Mouse (Mus musculus) forebrain, embryonic 14.5 days (tissue): ENCODE data around the gene Coq10a. TPM values are rescaled to one million over a fixed set of nuclear protein-coding genes. Genes with fewer than 3 reads are reported as not detected.

Experiments
- ATAC-seq: fragments of 200-750 bp; cut with Nextera tagmentation; 2 replicates; pipeline ENCODE4 v1.8.0; 2017; ENCODE audit warnings: mild to moderate bottlenecking, moderate library complexity
- DNase-seq: peaks from one replicate; pipeline ENCODE4 v3.0.0-alpha.2; 2015; ENCODE audit warnings: low spot score
- H3K27ac ChIP-seq: fragments of 300-500 bp; sonication (generic); 2 replicates; pipeline ENCODE4 v1.5.1; 2014; ENCODE audit warnings: low read depth, mild to moderate bottlenecking, control low read depth, low read length, moderate library complexity
- H3K27me3 ChIP-seq: fragments of 300-500 bp; sonication (generic); replicated peaks from 2 replicates; pipeline ENCODE4 v1.6.1; 2014; ENCODE audit warnings: low read length, control low read depth, mixed read lengths; ENCODE audit not compliant: control insufficient read depth, insufficient read depth
- H3K36me3 ChIP-seq: fragments of 300-500 bp; sonication (generic); 2 replicates; pipeline ENCODE4 v1.6.1; 2014; ENCODE audit warnings: low read length, control low read depth; ENCODE audit not compliant: control insufficient read depth, insufficient read depth
- H3K4me1 ChIP-seq: fragments of 300-500 bp; sonication (generic); 2 replicates; pipeline ENCODE4 v1.6.1; 2014; ENCODE audit warnings: antibody characterized with exemption, low read length, control low read depth; ENCODE audit not compliant: control insufficient read depth, insufficient read depth
- H3K4me2 ChIP-seq: fragments of 300-500 bp; sonication (generic); 2 replicates; pipeline ENCODE4 v1.6.1; 2014; ENCODE audit warnings: mild to moderate bottlenecking, control low read depth, low read length
- H3K4me3 ChIP-seq: fragments of 300-500 bp; sonication (generic); 2 replicates; pipeline ENCODE4 v1.5.1; 2014; ENCODE audit warnings: low read depth, low read length, control low read depth
- H3K9ac ChIP-seq: fragments of 300-500 bp; sonication (generic); 2 replicates; pipeline ENCODE4 v1.6.1; 2014; ENCODE audit warnings: mild to moderate bottlenecking, low read length, control low read depth, moderate library complexity
- H3K9me3 ChIP-seq: fragments of 300-500 bp; sonication (generic); replicated peaks from 2 replicates; pipeline ENCODE4 v1.6.1; 2016; ENCODE audit warnings: low read length, control low read depth, mixed read lengths; ENCODE audit not compliant: control insufficient read depth
- WGBS: fragments of 180-500 bp; shearing (Covaris S2); extraction: QIAGEN DNeasy Blood & Tissue Kit; methylation state at CpG from one replicate; pipeline ENCODE4 v1.1.7; 2014; 5-methylcytosine and 5-hydroxymethylcytosine counted together
- polyA plus RNA-seq: library from polyadenylated mRNA; unstranded; fragments of >200 nt; fragmentation: Nextera tagmentation; extraction: Ambion mirVana; gene quantifications from 2 replicates; pipeline ENCODE4 v1.2.1, GENCODE M21; 2014

Gene Coq10a
- polyA plus RNA-seq, 1 experiment from 2014 or later: 22.8 TPM

DNA sequence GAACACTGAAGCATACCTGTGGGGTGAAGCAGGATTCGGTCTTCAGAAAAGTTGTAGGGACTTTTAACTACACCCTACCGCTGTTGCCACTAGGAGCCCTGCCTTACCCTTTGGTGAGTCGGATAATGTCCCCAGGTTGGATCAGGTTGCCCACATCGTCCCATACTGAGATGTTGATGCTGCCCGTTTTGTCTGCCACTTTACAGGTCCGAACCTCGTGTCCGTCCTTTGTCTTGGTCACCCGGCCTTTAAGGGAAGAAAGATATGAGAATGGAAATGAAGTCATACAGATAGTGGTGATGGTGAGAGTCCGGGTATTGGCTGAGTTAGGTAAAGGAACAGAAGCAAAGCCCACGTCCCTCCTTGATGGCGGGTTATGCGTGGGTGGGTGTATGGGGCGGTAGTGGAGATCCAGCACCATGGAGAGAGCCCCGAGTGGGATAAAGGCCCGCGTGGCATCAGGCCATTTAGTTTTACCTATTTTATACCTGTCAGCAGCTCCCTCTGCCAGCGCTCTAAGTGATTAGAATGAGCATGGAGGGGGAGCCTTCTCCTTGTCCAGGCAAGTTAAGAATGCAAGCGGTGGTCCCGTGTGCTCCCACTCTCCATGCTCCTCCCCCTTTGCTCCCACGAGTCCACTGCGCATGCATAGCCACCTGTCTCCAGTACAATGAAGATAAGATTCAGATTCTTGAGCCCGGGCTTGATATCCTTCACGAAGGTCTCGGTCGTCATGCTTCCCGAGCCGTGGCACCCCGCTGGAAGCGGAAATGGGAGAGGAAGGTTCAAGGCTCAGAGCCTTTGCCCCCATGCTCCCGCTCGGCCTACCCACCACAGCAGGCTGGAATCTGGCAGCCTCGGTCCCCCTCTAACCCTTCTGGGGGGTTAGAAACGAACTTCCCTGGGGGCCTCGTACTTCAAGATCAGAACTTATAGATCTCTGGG lies 40.1 kb upstream of the Coq10a start:
- DNase-seq (peak; percentile 76), ATAC-seq (peak; percentile 36)
- Histone ChIP-seq H3K36me3 (peaks cover 34% of the 10 kb centered on the region), H3K4me2 (peak overlapping the region; percentile 85), H3K27me3 (no peaks in the 10 kb centered on the region), H3K9me3 (no peaks in the 10 kb centered on the region), H3K9ac (peak overlapping the region; percentile 75), H3K27ac (peak overlapping the region; percentile 69), H3K4me1 (peaks cover 27% of the 10 kb centered on the region), H3K4me3 (peak overlapping the region; percentile 79)
- WGBS: 15% methylated on average over 35 of the region's 35 CpGs

DNA sequence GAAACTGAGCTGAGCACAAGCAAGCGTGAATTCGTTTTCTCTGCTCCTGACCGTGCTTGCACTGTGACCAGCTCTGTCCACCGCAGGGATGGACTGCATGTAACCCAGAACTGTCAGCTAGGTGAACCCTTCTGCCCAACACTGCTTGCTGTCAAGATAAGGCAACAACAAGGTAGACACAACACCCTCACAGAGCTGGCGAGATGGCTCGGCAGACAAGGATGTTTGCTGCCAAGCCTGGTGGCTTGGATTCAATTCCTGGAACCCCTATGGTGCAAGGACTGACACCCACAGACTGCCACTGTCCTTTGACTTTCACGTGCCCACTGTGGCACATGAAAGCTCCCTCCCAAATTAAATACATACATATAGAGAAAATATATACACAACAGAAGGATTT lies 35.1 kb upstream of the Coq10a start:
- no peak overlapping the region for H3K4me2 ChIP-seq
- no peaks in the 10 kb centered on the region for H3K27me3 ChIP-seq
- H3K9ac ChIP-seq: no peak overlapping the region
- no peak overlapping the region for H3K4me3 ChIP-seq
- peaks cover 40% of the 10 kb centered on the region for H3K36me3 ChIP-seq
- 81% methylated on average over 7 of the region's 7 CpGs for WGBS
- peaks cover 6% of the 10 kb centered on the region; the same call in 1 of the 2 replicates for H3K4me1 ChIP-seq
- ATAC-seq (no peak), DNase-seq (no peak)
- H3K27ac ChIP-seq: no peak overlapping the region
- H3K9me3 ChIP-seq: no peaks in the 10 kb centered on the region

DNA sequence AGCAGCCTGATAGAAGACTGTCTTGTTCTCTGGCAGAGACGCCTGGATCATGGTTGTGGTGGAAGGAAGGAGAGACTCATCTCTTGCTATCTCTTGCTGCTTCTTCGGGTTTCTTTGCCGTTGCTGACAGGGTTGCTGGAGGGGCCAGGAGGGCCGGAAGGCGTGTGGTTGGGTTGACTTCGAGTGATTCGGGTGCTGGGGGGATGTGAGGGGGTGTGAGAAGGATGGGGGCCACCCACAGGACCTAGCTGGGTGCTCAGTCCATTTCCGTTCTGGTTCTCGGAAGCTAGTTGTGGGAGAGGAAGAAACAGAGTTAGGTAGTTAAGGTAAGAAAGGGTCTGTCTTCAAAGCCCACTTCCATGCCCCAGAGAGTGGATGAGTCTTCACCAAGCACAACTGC lies 32.8 kb upstream of the Coq10a start:
- no peaks in the 10 kb centered on the region for H3K4me1 ChIP-seq
- no peak overlapping the region for H3K9ac ChIP-seq
- no peak overlapping the region for H3K27ac ChIP-seq
- 83% methylated on average over 9 of the region's 9 CpGs for WGBS
- H3K36me3 ChIP-seq: peaks cover 23% of the 10 kb centered on the region
- ATAC-seq (no peak), DNase-seq (no peak)
- no peak overlapping the region for H3K4me2 ChIP-seq
- H3K4me3 ChIP-seq: no peak overlapping the region
- H3K9me3 ChIP-seq: no peaks in the 10 kb centered on the region
- H3K27me3 ChIP-seq: no peaks in the 10 kb centered on the region

DNA sequence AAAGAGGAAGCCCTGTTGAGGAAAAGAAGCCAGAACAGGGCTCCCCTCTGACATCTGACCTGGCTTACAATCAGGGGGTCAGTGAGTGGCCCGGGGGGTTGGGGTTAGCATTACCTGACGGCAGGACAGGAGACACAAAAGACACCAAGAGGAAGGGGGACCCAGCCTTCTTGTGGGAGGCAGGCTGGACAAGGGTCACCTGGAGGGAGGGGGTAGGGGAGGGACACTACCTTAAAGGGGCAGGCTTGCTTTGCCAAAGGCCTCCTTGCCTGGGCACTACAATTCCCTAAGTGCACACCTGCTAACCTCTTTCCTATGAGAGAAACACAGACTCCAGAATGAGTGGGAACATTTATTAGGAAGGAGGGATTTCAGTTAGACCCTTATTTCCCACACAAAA lies 32.3 kb upstream of the Coq10a start, which contains the start of gene Slc39a5:
Slc39a5 (minus strand) TSS at position 174 of the 400 bp plus-strand sequence.
- Histone ChIP-seq H3K27me3 (no peaks in the 10 kb centered on the region), H3K9ac (no peak within 1 kb of the TSS), H3K36me3 (peaks cover 17% of the 10 kb centered on the region), H3K9me3 (no peaks in the 10 kb centered on the region), H3K4me2 (no peak within 1 kb of the TSS), H3K4me1 (no peaks in the 10 kb centered on the region), H3K27ac (no peak within 1 kb of the TSS), H3K4me3 (no peak within 1 kb of the TSS)
- ATAC-seq (no peak), DNase-seq (no peak)
- WGBS: 31% methylated on average over 2 of the region's 2 CpGs

DNA sequence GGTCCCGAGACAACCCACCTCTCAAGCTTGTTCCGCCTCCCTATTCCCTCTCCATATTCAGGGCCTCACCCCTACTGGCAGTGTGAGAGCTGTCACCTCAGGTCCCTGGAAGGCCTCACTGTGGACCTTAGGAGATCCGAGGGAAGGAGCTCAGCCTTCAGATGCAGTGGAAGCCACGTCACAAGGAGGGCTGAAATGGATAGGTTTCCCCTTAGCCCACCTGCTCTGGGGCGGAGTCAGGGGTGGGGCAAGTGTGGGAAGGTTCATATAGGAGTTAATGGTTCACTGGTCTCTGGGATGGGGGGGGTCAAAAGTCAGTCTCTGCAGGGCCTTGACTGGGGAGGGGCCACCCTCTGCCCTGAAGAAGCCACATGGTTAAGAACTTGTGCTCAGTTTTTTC lies 31.5 kb upstream of the Coq10a start:
- Histone ChIP-seq H3K4me3 (no peak overlapping the region), H3K36me3 (peaks cover 16% of the 10 kb centered on the region), H3K4me2 (no peak overlapping the region), H3K9me3 (no peaks in the 10 kb centered on the region), H3K27me3 (no peaks in the 10 kb centered on the region), H3K9ac (no peak overlapping the region), H3K27ac (no peak overlapping the region), H3K4me1 (no peaks in the 10 kb centered on the region)
- ATAC-seq (no peak), DNase-seq (no peak)
- WGBS: 26% methylated on average over 5 of the region's 5 CpGs

DNA sequence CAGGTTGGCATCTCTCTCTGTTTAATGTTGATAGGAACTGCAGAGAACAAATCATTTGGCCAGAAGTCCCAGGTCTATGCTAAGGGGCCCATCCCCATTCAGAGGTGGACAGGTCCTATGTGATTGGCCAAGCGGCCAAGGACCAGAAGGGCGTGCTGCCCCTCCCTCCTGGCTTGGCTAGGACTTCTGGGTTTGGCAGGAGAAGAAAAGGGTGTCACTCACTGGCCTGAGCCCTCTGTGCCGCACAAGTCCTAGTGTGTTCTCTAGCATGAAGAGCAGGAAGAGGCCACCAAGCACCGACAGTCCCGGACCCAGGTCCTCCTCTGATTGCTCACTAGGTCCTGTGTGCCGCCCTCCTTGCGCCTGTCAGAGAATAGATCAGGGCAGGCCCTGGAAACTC lies 28.7 kb upstream of the Coq10a start:
- Histone ChIP-seq H3K27ac (no peak overlapping the region), H3K36me3 (peaks cover 42% of the 10 kb centered on the region), H3K4me2 (no peak overlapping the region), H3K4me3 (no peak overlapping the region), H3K9me3 (no peaks in the 10 kb centered on the region), H3K27me3 (no peaks in the 10 kb centered on the region), H3K4me1 (no peaks in the 10 kb centered on the region), H3K9ac (no peak overlapping the region)
- DNase-seq (no peak), ATAC-seq (no peak)
- 58% methylated on average over 7 of the region's 7 CpGs for WGBS

DNA sequence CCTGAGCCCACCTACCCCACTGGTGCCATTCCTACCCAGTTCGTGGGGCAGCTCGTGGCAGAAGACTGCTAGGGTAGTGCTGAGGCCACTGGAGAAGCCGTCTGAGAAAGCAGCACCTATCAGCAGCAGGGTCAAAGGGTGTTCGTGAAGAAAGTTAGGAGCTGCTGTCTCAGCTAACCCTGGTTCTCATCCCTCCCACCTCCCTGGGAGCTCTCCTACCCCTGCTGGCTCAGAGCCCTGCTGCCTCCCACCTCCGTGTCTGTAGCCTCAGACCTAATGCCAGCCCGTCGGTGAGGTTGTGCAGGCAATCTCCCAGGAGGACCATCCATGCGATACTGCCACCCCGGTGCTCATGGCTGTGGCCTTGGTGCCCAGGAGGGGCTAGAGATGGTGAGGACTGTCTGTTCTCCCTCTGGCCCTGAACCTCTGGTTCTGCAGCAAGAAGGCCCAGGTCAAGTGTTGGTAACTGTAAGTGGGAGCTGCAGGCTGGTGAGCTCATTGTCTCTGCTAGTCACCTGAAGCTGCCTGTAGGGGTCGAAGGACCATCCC lies 28.0 kb upstream of the Coq10a start:
- WGBS: 78% methylated on average over 10 of the region's 10 CpGs
- Histone ChIP-seq H3K9ac (no peak overlapping the region), H3K4me1 (no peaks in the 10 kb centered on the region), H3K4me3 (no peak overlapping the region), H3K27me3 (no peaks in the 10 kb centered on the region), H3K36me3 (peaks cover 45% of the 10 kb centered on the region), H3K4me2 (no peak overlapping the region), H3K27ac (no peak overlapping the region), H3K9me3 (no peaks in the 10 kb centered on the region)
- DNase-seq (no peak), ATAC-seq (no peak)

DNA sequence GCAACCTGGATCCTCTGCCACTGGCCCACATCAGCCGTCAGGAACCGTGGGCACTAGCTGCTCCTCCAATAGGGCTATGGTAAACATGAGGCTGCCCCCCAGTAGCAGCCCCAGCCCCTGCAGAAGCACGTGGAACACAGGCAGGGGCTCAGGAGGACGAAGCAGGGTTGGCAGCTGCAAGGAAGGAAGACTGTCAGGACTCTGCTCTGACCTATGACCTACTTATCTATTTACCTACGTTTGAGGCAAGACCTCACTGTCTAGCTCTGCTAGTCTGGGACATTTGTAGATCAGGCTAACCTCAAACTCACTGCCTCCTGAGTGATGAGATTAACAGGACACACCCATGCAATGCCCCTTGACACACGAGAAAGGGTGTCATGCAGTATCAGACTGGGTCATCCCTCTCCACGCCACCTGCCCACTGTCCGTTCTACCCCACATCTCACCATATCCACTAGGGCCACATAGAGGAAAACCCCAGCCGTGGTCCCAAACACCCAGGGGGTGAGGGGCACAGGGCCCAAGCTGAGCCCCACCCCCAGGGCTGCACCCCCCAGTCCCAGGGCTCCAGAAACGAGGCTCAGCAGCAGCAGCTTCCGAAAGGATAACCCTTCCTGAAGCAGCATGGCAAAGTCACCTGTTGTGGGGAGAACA lies 27.3 kb upstream of the Coq10a start:
- no peak for ATAC-seq
- DNase-seq: no peak
- 75% methylated on average over 11 of the region's 11 CpGs for WGBS
- H3K4me1 ChIP-seq: no peaks in the 10 kb centered on the region
- no peak overlapping the region for H3K4me2 ChIP-seq
- no peaks in the 10 kb centered on the region for H3K9me3 ChIP-seq
- H3K36me3 ChIP-seq: peaks cover 46% of the 10 kb centered on the region
- H3K27me3 ChIP-seq: no peaks in the 10 kb centered on the region
- H3K4me3 ChIP-seq: no peak overlapping the region
- no peak overlapping the region for H3K27ac ChIP-seq
- H3K9ac ChIP-seq: no peak overlapping the region
